Mouse (Mus musculus) yolk sac, embryonic 10.5 days (tissue): Measurements from ENCODE around the gene Ccdc77.
"Not testable (repeated sequence)": the region's sequence is repeated elsewhere in the genome, so short reads cannot be mapped to it uniquely, and the experiment has no call there.

Source experiments
- DNase-seq: peaks from one replicate; pipeline ENCODE4 v3.0.0-alpha.2; 2017; ENCODE audit warnings: low spot score

Gene Ccdc77

GRCm38 (mm10) chr6:120309787-120310186 is 54.4 kb downstream of the Ccdc77 start:
- DNase-seq: peak; percentile 68

- DNase-seq: no peak
These were observed 54.8 kb downstream of the Ccdc77 start for GRCm38 (mm10) chr6:120309338-120309737.

- no peak for DNase-seq
These were observed 57.1 kb downstream of the Ccdc77 start for GRCm38 (mm10) chr6:120306859-120307594.

GRCm38 (mm10) chr6:120302755-120303316 is 61.3 kb downstream of the Ccdc77 start:
- DNase-seq: no peak

GRCm38 (mm10) chr6:120301137-120301536 is 63.0 kb downstream of the Ccdc77 start:
- peak; percentile 52 for DNase-seq

GRCm38 (mm10) chr6:120296589-120296988 is 67.6 kb downstream of the Ccdc77 start:
- not testable (repeated sequence) for DNase-seq

GRCm38 (mm10) chr6:120294785-120295133 is 69.4 kb downstream of the Ccdc77 start:
- DNase-seq: peak; percentile 87

- DNase-seq: peak; percentile 71
These were observed 70.0 kb downstream of the Ccdc77 start, which contains the start of the genes D330020A13Rik and B4galnt3 for GRCm38 (mm10) chr6:120294056-120294784. TSS of gene D330020A13Rik (plus strand) at chr6:120294364. TSS of gene B4galnt3 (minus strand) at chr6:120294559.

- DNase-seq: no peak
These were observed 72.7 kb downstream of the Ccdc77 start for GRCm38 (mm10) chr6:120291396-120292009.

- DNase-seq: no peak
These were observed 74.7 kb downstream of the Ccdc77 start for GRCm38 (mm10) chr6:120289430-120289829.

- no peak for DNase-seq
These were observed 75.6 kb downstream of the Ccdc77 start for GRCm38 (mm10) chr6:120288541-120288940.

- no peak for DNase-seq
These were observed 76.9 kb downstream of the Ccdc77 start for GRCm38 (mm10) chr6:120287279-120287678.

- no peak for DNase-seq
These were observed 87.2 kb downstream of the Ccdc77 start for GRCm38 (mm10) chr6:120276874-120277449.

GRCm38 (mm10) chr6:120275301-120275700 is 88.9 kb downstream of the Ccdc77 start:
- no peak for DNase-seq

GRCm38 (mm10) chr6:120274887-120275286 is 89.3 kb downstream of the Ccdc77 start:
- no peak for DNase-seq
